Mouse (Mus musculus) G1E-ER4 (cell line): Measurements from ENCODE around the gene Nradd. TPM values are rescaled to one million over a fixed set of nuclear protein-coding genes. Genes with fewer than 3 reads are reported as not detected.

ENCODE experiments used
- GATA1 ChIP-seq: IDR thresholded peaks from one replicate; pipeline ENCODE4 v1.8.0; 2012; ENCODE audit warnings: low read length, inconsistent platforms
- polyA plus RNA-seq: library from polyadenylated mRNA; stranded (reverse); fragments of >175 nt; gene quantifications from 2 replicates; pipeline ENCODE4 v1.2.3, GENCODE M21; 2012

Nradd gene
- polyA plus RNA-seq, 1 experiment, result 3.2 TPM

GRCm38 (mm10) chr9:110656249-110657221, 32.3 kb upstream of the Nradd start, which contains the start of gene Ccdc12:
Gene Ccdc12 (plus strand): TSS chr9:110656503.
- TF ChIP-seq GATA1, result no peak

- no peak for TF ChIP-seq GATA1
Measured at GRCm38 (mm10) chr9:110655651-110656007, 31.4 kb upstream of the Nradd start.

GRCm38 (mm10) chr9:110654726-110655650, 30.7 kb upstream of the Nradd start:
- no peak for TF ChIP-seq GATA1

GRCm38 (mm10) chr9:110653655-110654461, 29.6 kb upstream of the Nradd start, which contains the start of gene Nbeal2:
Gene Nbeal2 (minus strand): TSS chr9:110654161.
- TF ChIP-seq GATA1, result no peak

GRCm38 (mm10) chr9:110652963-110653654, 28.9 kb upstream of the Nradd start:
- no peak for TF ChIP-seq GATA1

GRCm38 (mm10) chr9:110651931-110652722, 27.9 kb upstream of the Nradd start:
- no peak for TF ChIP-seq GATA1

- TF ChIP-seq GATA1, result no peak
Measured at GRCm38 (mm10) chr9:110649775-110650174, 25.5 kb upstream of the Nradd start.

- TF ChIP-seq GATA1, result no peak
Measured at GRCm38 (mm10) chr9:110645219-110645618, 21.0 kb upstream of the Nradd start.

GRCm38 (mm10) chr9:110644295-110644694, 20.0 kb upstream of the Nradd start:
- no peak for TF ChIP-seq GATA1

GRCm38 (mm10) chr9:110643787-110644186, 19.5 kb upstream of the Nradd start:
- TF ChIP-seq GATA1, result no peak

GRCm38 (mm10) chr9:110642812-110643524, 18.7 kb upstream of the Nradd start:
- TF ChIP-seq GATA1, result no peak

GRCm38 (mm10) chr9:110641006-110641405, 16.8 kb upstream of the Nradd start:
- TF ChIP-seq GATA1, result no peak

GRCm38 (mm10) chr9:110638611-110639021, 14.4 kb upstream of the Nradd start:
- TF ChIP-seq GATA1, result no peak

- no peak for TF ChIP-seq GATA1
Measured at GRCm38 (mm10) chr9:110635225-110635624, 11.0 kb upstream of the Nradd start.
